Mouse (Mus musculus) activated CD4-positive, CD25-positive, alpha-beta regulatory T cell, adult 4 months (primary cell): ENCODE results near the gene Phlda3. TPM values are rescaled to one million over a fixed set of nuclear protein-coding genes. Genes with fewer than 3 reads are reported as not detected.

ENCODE experiments used
- ATAC-seq: one replicate; pipeline ENCODE4 v1.8.0; 2017
- polyA plus RNA-seq, 2 experiments: library from polyadenylated mRNA; unstranded; fragments of 100-300 nt; shearing (Covaris generic); gene quantifications; one replicate each; pipeline ENCODE4 v1.2.1; 2017

The Phlda3 gene
- polyA plus RNA-seq, 2 experiments from 2014 or later = 1.9 to 3.8 TPM

DNA sequence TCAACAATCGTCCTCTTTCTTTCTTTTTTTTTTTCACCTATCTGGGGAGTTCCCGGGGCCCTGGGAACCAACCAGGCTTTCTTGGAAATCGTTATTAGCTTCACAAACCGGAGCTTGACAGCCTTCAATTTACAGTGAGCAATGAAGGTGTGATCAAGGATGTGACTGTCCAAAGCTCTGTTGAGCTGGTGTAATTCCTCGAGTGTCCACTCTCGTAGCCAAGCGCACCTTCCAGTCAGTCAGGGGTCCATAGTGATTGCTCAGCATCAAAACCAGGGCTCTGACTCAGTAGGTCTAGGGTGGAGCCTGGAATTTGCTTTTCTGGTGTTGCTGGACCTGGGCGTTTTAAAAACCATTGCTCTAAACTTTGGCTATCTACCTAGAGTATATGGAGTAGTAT is 5.7 kb upstream of the Phlda3 start:
- no peak for ATAC-seq

GRCm38 (mm10) chr1:135761728-135762127 is 4.2 kb upstream of the Phlda3 start:
- ATAC-seq = no peak

GRCm38 (mm10) chr1:135763503-135764205 is 2.3 kb upstream of the Phlda3 start:
- no peak for ATAC-seq

GRCm38 (mm10) chr1:135764206-135764528 is 1.8 kb upstream of the Phlda3 start:
- ATAC-seq = no peak

GRCm38 (mm10) chr1:135766592-135767306 is 830 bp downstream of the Phlda3 start:
- ATAC-seq = no peak

GRCm38 (mm10) chr1:135767324-135767890 is 1.5 kb downstream of the Phlda3 start:
- ATAC-seq = no peak

DNA sequence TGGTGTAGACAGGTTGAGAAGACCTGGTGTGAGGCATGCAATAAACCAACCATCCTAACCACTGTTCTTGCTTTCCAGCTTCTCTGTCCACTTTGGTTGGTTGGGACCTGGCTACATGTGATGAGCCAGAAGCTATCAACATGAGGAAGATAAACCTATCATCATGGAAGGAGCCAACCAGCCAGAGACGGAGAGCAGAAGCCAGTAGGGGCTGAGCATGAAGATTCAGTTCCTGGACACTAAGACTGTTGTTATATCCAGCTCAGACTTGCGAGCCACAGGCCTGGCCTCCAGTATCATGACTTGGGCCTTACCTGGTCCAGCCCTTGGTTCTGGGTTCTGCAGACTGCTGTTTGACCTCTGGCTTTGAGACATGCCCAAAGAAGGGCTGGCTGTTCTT is 2.5 kb downstream of the Phlda3 start:
- no peak for ATAC-seq

GRCm38 (mm10) chr1:135770237-135770636 is 4.3 kb downstream of the Phlda3 start:
- ATAC-seq = no peak

DNA sequence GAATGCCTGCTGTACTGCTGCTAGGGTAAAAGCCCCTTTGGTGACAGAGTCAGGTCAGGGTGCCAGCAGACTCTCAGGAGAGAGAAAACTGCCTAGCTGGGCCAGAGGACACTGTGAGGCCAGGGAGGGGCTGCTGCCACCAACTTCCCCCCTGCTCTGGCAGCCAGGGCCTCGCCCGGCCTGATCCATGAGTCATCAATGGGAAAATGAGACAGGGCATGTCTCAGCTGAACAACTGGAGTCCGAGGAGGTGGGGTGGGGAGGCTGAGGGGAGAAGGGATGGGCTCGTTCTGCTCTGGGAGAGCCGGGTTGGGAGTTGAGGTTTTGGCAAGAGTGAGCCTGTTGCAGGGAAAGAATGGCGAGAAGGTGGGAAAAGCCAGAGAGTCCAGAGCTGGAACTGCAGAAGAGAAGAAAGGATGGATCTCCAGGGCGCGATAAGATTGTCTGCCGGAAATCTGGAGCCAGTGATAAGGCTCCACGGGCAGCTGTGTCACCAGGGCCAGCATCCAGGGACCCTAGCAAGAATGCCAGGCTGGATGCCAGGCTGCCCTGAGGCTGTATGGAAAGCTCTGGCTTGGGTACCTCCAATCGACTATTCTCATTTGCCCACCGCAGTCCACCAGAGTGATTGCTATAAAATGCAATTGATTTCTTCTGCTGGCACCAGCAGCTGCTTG is 5.1 kb downstream of the Phlda3 start:
- no peak for ATAC-seq

DNA sequence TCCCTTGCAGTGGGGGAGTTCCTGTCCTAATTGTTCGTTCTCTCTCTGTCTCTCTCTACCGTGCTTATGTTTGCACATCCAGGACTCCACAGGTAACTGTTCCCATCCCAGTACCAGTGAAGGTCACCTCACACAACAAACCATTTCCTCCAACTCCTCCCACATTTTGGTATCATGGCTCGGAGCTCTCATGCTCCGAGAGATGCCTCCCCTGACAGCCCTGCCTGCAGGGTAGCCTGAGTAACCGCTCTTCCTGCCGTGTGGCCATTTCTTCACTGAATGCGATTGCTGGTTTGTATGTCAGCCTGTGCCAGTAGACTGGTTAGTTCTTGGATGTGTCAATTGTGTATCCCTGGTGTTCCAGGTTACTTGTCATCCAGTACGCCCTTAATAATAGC is 5.7 kb downstream of the Phlda3 start:
- no peak for ATAC-seq

DNA sequence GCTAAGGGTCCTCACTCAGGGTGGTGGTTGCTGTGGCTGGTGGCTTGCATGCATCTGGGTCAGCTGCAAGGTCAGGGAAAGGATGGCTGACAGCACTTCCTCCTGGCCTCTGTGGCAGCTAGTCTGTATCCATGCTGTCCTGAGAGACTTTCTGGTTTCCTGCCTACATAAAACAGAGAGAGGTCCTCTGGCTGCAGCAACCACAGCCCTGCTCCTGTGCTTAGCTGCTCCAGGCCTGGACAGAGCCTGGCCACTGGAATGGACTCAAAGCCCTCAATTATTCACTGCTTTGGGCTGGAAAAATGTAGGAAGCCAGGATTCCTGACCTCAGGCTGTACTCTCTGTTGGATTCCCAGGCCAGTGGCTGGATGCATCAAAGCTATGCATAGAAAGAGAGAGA is 10.7 kb downstream of the Phlda3 start:
- ATAC-seq = no peak

GRCm38 (mm10) chr1:135777046-135777445 is 11.1 kb downstream of the Phlda3 start:
- no peak for ATAC-seq

- no peak for ATAC-seq
Measured at GRCm38 (mm10) chr1:135778780-135779535, 13.0 kb downstream of the Phlda3 start, which contains the start of gene Tnni1. Gene Tnni1, plus strand, starts transcription at chr1:135779434.

DNA sequence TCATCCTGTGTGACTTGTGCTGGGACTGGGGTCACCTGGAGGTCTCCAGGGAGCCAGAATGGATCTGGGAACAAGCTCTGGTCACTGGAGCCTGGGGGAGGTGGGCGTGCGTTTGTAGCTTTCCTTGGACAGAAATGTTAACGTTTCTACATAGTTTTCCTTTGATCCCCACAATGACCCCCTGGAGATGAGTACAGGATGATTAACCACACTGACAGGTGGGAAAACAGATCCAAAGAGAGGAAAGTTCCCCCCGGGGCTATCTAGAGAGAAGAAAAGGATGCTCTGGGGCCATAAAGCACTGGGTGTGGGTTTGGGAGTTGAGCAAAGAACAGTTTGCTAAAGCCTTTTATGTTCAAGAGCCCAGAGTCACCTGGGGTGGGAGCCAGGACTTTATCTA is 14.7 kb downstream of the Phlda3 start:
- no peak for ATAC-seq

GRCm38 (mm10) chr1:135781220-135781619 is 15.3 kb downstream of the Phlda3 start:
- ATAC-seq = peak; percentile 79

- ATAC-seq = no peak
Measured at GRCm38 (mm10) chr1:135782816-135783215, 16.9 kb downstream of the Phlda3 start.

GRCm38 (mm10) chr1:135787799-135788198 is 21.9 kb downstream of the Phlda3 start:
- ATAC-seq = peak; percentile 71

DNA sequence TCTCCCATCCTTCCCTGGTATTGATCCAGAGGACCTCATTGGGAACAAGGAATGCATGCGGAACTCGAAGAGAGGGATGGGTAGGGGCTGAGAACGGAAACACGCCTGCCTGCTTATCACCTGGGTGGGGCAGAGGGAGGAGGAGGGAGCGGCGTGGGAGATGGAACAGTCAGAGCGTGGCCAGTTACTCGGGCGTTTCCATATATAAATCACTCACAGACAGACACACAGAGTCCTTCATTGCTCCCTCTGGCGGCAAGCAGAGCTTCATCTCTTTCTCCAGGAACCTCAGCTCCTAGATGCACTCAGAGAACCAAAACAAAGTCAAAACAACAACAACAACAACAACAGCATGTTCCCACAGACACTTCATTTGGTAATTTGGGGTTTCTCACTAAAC is 22.8 kb downstream of the Phlda3 start:
- no peak for ATAC-seq

DNA sequence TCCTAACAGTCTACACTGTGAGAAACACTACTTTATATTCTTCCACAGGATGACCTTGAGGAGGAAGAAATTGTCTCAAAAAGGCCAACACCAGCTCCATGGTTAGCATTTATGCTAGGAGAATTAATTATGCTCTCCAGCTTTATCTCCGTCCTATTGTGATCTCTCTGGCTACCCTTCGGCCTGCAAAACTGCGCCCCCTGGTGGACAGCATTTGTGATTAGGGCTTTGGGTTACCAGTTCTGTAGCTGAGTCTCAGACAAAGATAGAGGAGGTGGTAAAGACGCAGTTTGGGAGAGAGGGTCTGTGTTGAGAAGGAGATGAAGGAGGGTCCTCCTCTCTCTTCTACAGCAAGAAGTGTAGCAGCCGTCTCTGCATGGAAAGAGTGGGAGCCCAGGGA is 23.9 kb downstream of the Phlda3 start:
- ATAC-seq = peak; percentile 65

GRCm38 (mm10) chr1:135792143-135792939 is 26.4 kb downstream of the Phlda3 start:
- ATAC-seq = no peak

- ATAC-seq = peak; percentile 60
Measured at GRCm38 (mm10) chr1:135793370-135794215, 27.7 kb downstream of the Phlda3 start.
